In the genomic region with DNA sequence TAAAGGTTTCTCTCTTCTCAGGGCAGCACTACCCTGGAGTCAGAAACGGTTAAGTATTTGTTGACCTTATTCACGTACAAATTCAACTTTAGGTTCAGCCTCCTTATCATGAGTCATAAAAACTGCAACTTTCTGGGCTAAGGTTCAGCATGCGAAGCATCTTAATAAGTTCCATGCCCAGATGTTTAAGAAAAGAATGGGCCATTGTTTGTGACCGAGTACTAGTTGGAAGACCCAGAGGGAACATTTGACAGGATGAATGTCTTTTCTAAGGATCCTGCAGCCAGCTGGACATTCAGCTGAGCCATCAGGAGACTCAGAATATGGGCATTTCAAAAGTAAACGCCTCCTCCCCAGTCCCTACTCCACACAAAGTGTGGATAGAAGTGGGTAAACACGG, we compare ENCODE assay signal across 24 mouse cellular contexts.
A peak's percentile ranks its signal among the peaks of the same experiment; 100 is the strongest.
DNase-seq lines count a peak whose midpoint lies in the region; ATAC-seq and TF ChIP-seq lines count a peak whose summit lies in the region.
"Had no signal": no experiment of that assay in that cellular context is flagged by ENCODE, and none has a peak within 500 bp of the region (broad histone marks: within the 10 kb centered on the region; RNA-seq: fewer than 3 reads in every experiment).

No protein-coding gene starts in this region.

- peaks cover 41% of the 10 kb centered on the region for H3K4me1 ChIP-seq in forebrain, embryonic 10.5 days
- peaks cover 22% of the 10 kb centered on the region for H3K4me1 ChIP-seq in forebrain, embryonic 16.5 days (replicated peaks; ENCODE audit: control insufficient read depth, insufficient read depth, low read length)
- peaks cover 49% of the 10 kb centered on the region for H3K4me1 ChIP-seq in embryonic facial prominence, embryonic 10.5 days
- H3K4me1 ChIP-seq in embryonic fibroblast, embryonic 13.5 days (ENCODE audit: control insufficient read depth, insufficient read depth, low read length): peaks cover 13% of the 10 kb centered on the region

- no peak overlapping the region for H3K9ac ChIP-seq in forebrain, embryonic 16.5 days (replicated peaks; ENCODE audit: low read depth, low read length)
- H3K9ac ChIP-seq: hindbrain, embryonic 13.5 days; kidney, embryonic 15.5 days; midbrain, embryonic 12.5 days; neural tube, embryonic 15.5 days; stomach, embryonic 15.5 days had no signal

- no peaks in the 10 kb centered on the region for H3K36me3 ChIP-seq in forebrain, embryonic 10.5 days (replicated peaks)
- H3K36me3 ChIP-seq in forebrain, embryonic 16.5 days (ENCODE audit: control insufficient read depth, insufficient read depth): no peaks in the 10 kb centered on the region
- H3K36me3 ChIP-seq in embryonic facial prominence, embryonic 10.5 days (replicated peaks): no peaks in the 10 kb centered on the region
- H3K36me3 ChIP-seq: hindbrain, embryonic 13.5 days; kidney, embryonic 15.5 days; midbrain, embryonic 12.5 days; neural tube, embryonic 15.5 days; stomach, embryonic 15.5 days had no signal

- no peak for TF ChIP-seq POLR2A in embryonic fibroblast, embryonic 13.5 days (IDR thresholded peaks at IDR 0.05; ENCODE audit: low read depth, low read length)

- H3K27me3 ChIP-seq in forebrain, embryonic 10.5 days (ENCODE audit: poor library complexity, severe bottlenecking): no peaks in the 10 kb centered on the region
- no peaks in the 10 kb centered on the region for H3K27me3 ChIP-seq in forebrain, embryonic 16.5 days (replicated peaks; ENCODE audit: control insufficient read depth, insufficient read depth, low read length)
- no peaks in the 10 kb centered on the region for H3K27me3 ChIP-seq in embryonic facial prominence, embryonic 10.5 days (replicated peaks; ENCODE audit: low read depth, poor library complexity, severe bottlenecking)
- H3K27me3 ChIP-seq: hindbrain, embryonic 13.5 days; kidney, embryonic 15.5 days; midbrain, embryonic 12.5 days; neural tube, embryonic 15.5 days; stomach, embryonic 15.5 days had no signal

- 63% methylated on average over 6 of the region's 6 CpGs for WGBS in forebrain, embryonic 10.5 days
- 72% methylated on average over 6 of the region's 6 CpGs for WGBS in forebrain, embryonic 16.5 days
- WGBS in embryonic facial prominence, embryonic 10.5 days: 36% methylated on average over 6 of the region's 6 CpGs

- H3K4me3 ChIP-seq in forebrain, embryonic 10.5 days: no peak overlapping the region
- no peak overlapping the region for H3K4me3 ChIP-seq in forebrain, embryonic 16.5 days (replicated peaks; ENCODE audit: low read length)
- H3K4me3 ChIP-seq in embryonic facial prominence, embryonic 10.5 days: no peak overlapping the region
- H3K4me3 ChIP-seq in embryonic fibroblast, embryonic 13.5 days (ENCODE audit: insufficient read depth, low read length): no peak overlapping the region
- H3K4me3 ChIP-seq: hindbrain, embryonic 13.5 days; kidney, embryonic 15.5 days; left cerebral cortex, adult 2 months; midbrain, embryonic 12.5 days; neural tube, embryonic 15.5 days; stomach, embryonic 15.5 days had no signal

- ATAC-seq in forebrain, embryonic 16.5 days: no peak
- ATAC-seq: CD4-positive, CD25-positive, alpha-beta regulatory T cell, adult 4 months had no signal

- H3K9me3 ChIP-seq in forebrain, embryonic 10.5 days: no peaks in the 10 kb centered on the region
- no peaks in the 10 kb centered on the region for H3K9me3 ChIP-seq in forebrain, embryonic 16.5 days (ENCODE audit: control insufficient read depth, low read length)
- H3K9me3 ChIP-seq in embryonic facial prominence, embryonic 10.5 days: no peaks in the 10 kb centered on the region
- H3K9me3 ChIP-seq: hindbrain, embryonic 13.5 days; kidney, embryonic 15.5 days; midbrain, embryonic 12.5 days; neural tube, embryonic 15.5 days; stomach, embryonic 15.5 days had no signal

- H3K4me2 ChIP-seq in forebrain, embryonic 16.5 days (ENCODE audit: low read length): no peak overlapping the region
- H3K4me2 ChIP-seq: hindbrain, embryonic 13.5 days; kidney, embryonic 15.5 days; midbrain, embryonic 12.5 days; neural tube, embryonic 15.5 days; stomach, embryonic 15.5 days had no signal

- no peak for TF ChIP-seq CTCF in embryonic fibroblast, embryonic 13.5 days (IDR thresholded peaks at IDR 0.05; ENCODE audit: borderline replicate concordance, insufficient read depth, low read length)

- peak overlapping the region; percentile 31; the same call in 1 of the 2 replicates for H3K27ac ChIP-seq in forebrain, embryonic 10.5 days
- H3K27ac ChIP-seq in forebrain, embryonic 16.5 days (ENCODE audit: low read length): no peak overlapping the region
- H3K27ac ChIP-seq in embryonic facial prominence, embryonic 10.5 days (replicated peaks): peak overlapping the region; percentile 41
- H3K27ac ChIP-seq in embryonic fibroblast, embryonic 13.5 days (ENCODE audit: insufficient read depth, low read length): peak overlapping the region; percentile 43
- H3K27ac ChIP-seq: hindbrain, embryonic 13.5 days; kidney, embryonic 15.5 days; left cerebral cortex, adult 2 months; macrophage; midbrain, embryonic 12.5 days; neural tube, embryonic 15.5 days; stomach, embryonic 15.5 days had no signal

- DNase-seq in forebrain, embryonic 10.5 days (ENCODE audit: extremely low spot score, low spot score): no peak
- DNase-seq in embryonic facial prominence, embryonic 10.5 days (ENCODE audit: low spot score): no peak
- DNase-seq in cerebellum, postnatal 4 days (ENCODE audit: low spot score in 2 of 2): no peak
- no peak for DNase-seq in kidney, adult 8-10 months
- no peak for DNase-seq in lung, postnatal 4 days
- DNase-seq: adrenal gland, postnatal 36 days; cerebellum, adult 9-10 months; gastrocnemius, postnatal 25 days; kidney, postnatal 4 days; layer of hippocampus, adult 9-11 months; left cerebral cortex, postnatal 4 days; right cerebral cortex, adult 18-20 months; thymus, adult 18-20 months; thymus, postnatal 36 days had no signal
